Mouse (Mus musculus) thymus, adult 2 months (tissue): ENCODE measurements around the gene Dst. TPM values are rescaled to one million over a fixed set of nuclear protein-coding genes. Genes with fewer than 3 reads are reported as not detected.
A peak's percentile ranks its signal among the peaks of the same experiment; 100 is the strongest.

Experiments used
- DNase-seq: peaks from one replicate; pipeline ENCODE4 v3.0.0; 2021
- H3K27ac ChIP-seq: fragments of 200-500 bp; 2 replicates; pipeline ENCODE4 v1.5.1; 2012; ENCODE audit warnings: low read length, control low read depth; ENCODE audit not compliant: control insufficient read depth, insufficient read depth
- H3K27me3 ChIP-seq: fragments of 200-500 bp; 2 replicates; pipeline ENCODE4 v1.6.1; 2012; ENCODE audit warnings: mild to moderate bottlenecking, low read length, moderate library complexity, mixed read lengths; ENCODE audit not compliant: control insufficient read depth, insufficient read depth
- H3K36me3 ChIP-seq: fragments of 200-500 bp; 2 replicates; pipeline ENCODE4 v1.6.1; 2012; ENCODE audit warnings: mild to moderate bottlenecking, low read length, moderate library complexity; ENCODE audit not compliant: control insufficient read depth, insufficient read depth
- H3K4me1 ChIP-seq: fragments of 200-500 bp; replicated peaks from 2 replicates; pipeline ENCODE4 v1.6.1; 2012; ENCODE audit warnings: low read length; ENCODE audit not compliant: control insufficient read depth, insufficient read depth
- H3K4me3 ChIP-seq: fragments of 200-500 bp; 2 replicates; pipeline ENCODE4 v1.5.1; 2012; ENCODE audit warnings: mild to moderate bottlenecking, low read length, control low read depth, moderate library complexity; ENCODE audit not compliant: control insufficient read depth, insufficient read depth
- CTCF ChIP-seq: fragments of 200-500 bp; IDR thresholded peaks from 2 replicates; pipeline ENCODE4 v1.5.1; 2012; ENCODE audit warnings: mild to moderate bottlenecking, control low read depth, low read length, moderate library complexity, borderline replicate concordance; ENCODE audit not compliant: control insufficient read depth, poor library complexity, insufficient read depth; ENCODE audit errors: extremely low read depth
- POLR2A ChIP-seq: fragments of 200-500 bp; IDR thresholded peaks from 2 replicates; pipeline ENCODE4 v1.6.1; 2012; ENCODE audit warnings: mild to moderate bottlenecking, low read length, control low read depth, moderate library complexity; ENCODE audit not compliant: control insufficient read depth, poor library complexity, insufficient read depth; ENCODE audit errors: extremely low read depth
- WGBS: fragments of 180-500 bp; shearing (Covaris S2); methylation state at CpG from one replicate; pipeline ENCODE4 v1.1.7; 2018; 5-methylcytosine and 5-hydroxymethylcytosine counted together
- polyA plus RNA-seq: library from polyadenylated mRNA; depleted of rRNA; stranded (reverse); fragments of >200 nt; gene quantifications from 2 replicates; pipeline ENCODE4 v1.2.3, GENCODE M21; 2012

The Dst gene
- polyA plus RNA-seq, 1 experiment: 24.2 TPM

DNA sequence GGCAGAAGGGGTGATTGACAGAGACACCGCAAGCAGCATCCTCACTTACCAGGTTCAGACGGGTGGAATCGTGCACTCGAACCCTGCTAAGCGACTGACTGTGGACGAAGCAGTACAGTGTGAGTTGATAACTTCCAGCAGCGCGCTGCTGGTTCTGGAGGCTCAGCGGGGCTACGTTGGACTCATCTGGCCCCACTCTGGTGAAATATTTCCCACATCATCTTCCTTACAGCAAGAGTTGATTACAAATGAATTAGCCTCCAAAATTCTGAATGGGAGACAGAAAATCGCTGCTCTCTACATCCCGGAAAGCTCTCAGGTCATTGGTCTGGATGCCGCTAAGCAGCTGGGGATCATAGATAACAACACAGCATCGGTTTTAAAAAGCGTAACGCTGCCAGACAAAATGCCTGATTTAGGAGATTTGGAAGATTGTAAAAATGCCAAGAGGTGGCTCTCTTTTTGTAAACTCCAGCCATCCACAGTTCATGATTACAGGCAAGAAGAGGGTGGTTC, 280.8 kb downstream of the Dst start:
- 95% methylated on average over 16 of the region's 16 CpGs for WGBS
- H3K4me1 ChIP-seq: peaks cover 6% of the 10 kb centered on the region
- H3K4me3 ChIP-seq: no peak overlapping the region
- TF ChIP-seq POLR2A (no peak), CTCF (no peak)
- no peaks in the 10 kb centered on the region for H3K36me3 ChIP-seq
- DNase-seq: no peak
- H3K27me3 ChIP-seq: no peaks in the 10 kb centered on the region
- H3K27ac ChIP-seq: no peak overlapping the region

DNA sequence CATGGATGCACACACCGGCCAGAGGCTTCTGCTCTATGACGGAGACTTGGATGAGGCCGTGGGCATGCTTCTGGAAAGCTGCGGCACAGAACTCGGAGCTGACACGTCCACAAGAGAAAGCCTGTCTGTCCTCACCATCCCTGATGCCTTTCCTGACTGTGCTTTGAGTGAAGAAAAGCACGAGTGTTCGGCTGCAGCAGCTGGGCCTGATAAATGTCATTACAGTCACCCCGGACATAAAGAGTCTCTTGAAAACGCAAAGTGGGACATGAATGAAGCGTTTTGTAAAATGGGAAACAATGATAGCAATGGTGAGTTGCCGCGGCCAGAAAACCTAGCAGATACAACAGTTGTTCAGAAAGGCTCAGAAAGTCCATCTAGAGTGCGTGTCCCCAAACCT, 281.3 kb downstream of the Dst start:
- no peaks in the 10 kb centered on the region for H3K27me3 ChIP-seq
- no peak overlapping the region for H3K4me3 ChIP-seq
- 96% methylated on average over 14 of the region's 14 CpGs for WGBS
- H3K36me3 ChIP-seq: no peaks in the 10 kb centered on the region
- no peak overlapping the region for H3K27ac ChIP-seq
- H3K4me1 ChIP-seq: peaks cover 6% of the 10 kb centered on the region
- TF ChIP-seq POLR2A (no peak), CTCF (no peak)
- DNase-seq: no peak

DNA sequence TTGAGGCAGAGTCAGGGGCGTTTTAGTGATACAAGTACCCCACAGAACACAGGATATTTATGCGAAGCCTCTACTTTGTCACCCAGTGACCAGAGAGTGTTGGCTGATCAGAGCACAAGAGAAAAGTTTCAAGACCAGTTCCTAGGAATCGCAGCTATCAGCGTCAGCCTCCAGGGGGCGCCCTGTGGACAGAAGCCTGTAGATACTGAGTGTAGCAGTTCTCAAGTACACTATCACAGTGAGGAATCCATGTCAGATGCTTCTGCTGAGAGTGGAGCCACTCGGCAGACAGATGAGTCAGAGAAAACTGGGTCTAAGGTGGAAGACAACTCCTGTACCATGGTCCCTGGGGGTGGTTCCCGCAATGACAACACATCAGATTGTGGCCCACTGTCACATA, 281.9 kb downstream of the Dst start:
- Histone ChIP-seq H3K27ac (no peak overlapping the region), H3K4me3 (no peak overlapping the region), H3K27me3 (no peaks in the 10 kb centered on the region), H3K4me1 (peaks cover 6% of the 10 kb centered on the region), H3K36me3 (no peaks in the 10 kb centered on the region)
- peak; percentile 54 for DNase-seq
- TF ChIP-seq POLR2A: no peak
- peak; percentile 22; the same call in 1 of the 2 replicates for TF ChIP-seq CTCF
- WGBS: 75% methylated on average over 7 of the region's 7 CpGs

DNA sequence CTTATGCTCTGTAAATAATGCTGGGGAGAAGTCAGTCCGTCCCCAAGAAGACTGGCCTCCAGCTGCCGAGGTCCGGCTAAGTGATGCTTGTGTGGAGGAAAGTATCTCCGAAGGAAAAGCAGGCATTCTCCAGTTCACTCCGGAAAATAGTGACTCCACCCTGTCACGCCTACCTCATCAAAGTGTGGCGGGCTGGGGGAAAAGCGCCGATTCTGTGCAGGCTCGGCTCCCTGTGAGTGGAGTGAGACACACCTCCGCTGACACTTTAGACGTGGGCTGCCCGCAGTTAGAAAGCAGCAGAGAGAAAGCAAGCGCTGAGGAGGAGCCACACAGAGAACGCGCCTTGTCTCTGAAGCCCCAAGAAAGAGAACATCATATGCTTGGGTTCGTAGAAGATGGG, 284.1 kb downstream of the Dst start:
- no peak overlapping the region for H3K27ac ChIP-seq
- H3K4me1 ChIP-seq: peaks cover 6% of the 10 kb centered on the region
- DNase-seq: no peak
- H3K4me3 ChIP-seq: no peak overlapping the region
- H3K27me3 ChIP-seq: no peaks in the 10 kb centered on the region
- 93% methylated on average over 17 of the region's 17 CpGs for WGBS
- no peaks in the 10 kb centered on the region for H3K36me3 ChIP-seq
- TF ChIP-seq CTCF (no peak), POLR2A (no peak)

DNA sequence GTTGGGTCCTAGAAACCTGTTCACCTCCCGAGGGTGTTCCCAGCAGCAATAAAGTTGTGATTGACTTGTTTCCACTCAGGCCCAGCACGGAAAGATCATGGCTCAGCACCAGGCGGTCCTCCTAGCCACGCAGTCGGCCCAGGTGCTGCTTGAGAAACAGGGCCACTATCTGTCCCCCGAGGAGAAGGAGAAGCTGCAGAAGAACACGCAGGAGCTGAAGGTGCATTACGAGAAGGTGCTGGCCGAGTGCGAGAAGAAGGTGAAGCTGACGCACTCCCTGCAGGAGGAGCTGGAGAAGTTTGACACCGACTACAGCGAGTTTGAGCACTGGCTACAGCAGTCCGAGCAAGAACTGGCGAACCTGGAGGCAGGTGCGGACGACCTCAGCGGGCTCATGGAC, 292.8 kb downstream of the Dst start:
- no peak for TF ChIP-seq CTCF
- TF ChIP-seq POLR2A: no peak
- Histone ChIP-seq H3K4me1 (no peaks in the 10 kb centered on the region), H3K4me3 (no peak overlapping the region), H3K36me3 (no peaks in the 10 kb centered on the region), H3K27me3 (no peaks in the 10 kb centered on the region), H3K27ac (no peak overlapping the region)
- 94% methylated on average over 18 of the region's 18 CpGs for WGBS
- no peak for DNase-seq

DNA sequence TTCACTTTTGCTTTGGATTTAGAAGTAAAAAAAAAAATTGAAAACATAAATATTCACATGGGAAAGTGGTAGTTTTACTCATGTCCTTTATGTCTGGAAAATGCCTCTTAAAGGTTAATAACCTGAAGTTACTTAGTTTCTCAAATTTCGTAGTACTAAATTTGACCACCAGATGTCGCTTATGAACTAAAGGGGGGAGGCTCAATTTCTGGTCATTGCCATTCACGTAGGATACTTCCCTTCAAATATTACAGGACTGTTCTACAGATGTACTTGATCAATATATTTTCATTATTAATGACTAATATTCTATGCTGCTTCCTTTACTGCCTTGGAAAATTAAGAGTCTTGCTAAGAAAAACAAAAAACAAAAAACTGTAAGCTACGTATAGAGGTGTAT, 293.5 kb downstream of the Dst start:
- TF ChIP-seq POLR2A: no peak
- no peak for TF ChIP-seq CTCF
- Histone ChIP-seq H3K4me3 (no peak overlapping the region), H3K27me3 (no peaks in the 10 kb centered on the region), H3K4me1 (no peaks in the 10 kb centered on the region), H3K27ac (no peak overlapping the region), H3K36me3 (no peaks in the 10 kb centered on the region)
- DNase-seq: no peak
- WGBS: 36% methylated on average over 4 of the region's 4 CpGs

DNA sequence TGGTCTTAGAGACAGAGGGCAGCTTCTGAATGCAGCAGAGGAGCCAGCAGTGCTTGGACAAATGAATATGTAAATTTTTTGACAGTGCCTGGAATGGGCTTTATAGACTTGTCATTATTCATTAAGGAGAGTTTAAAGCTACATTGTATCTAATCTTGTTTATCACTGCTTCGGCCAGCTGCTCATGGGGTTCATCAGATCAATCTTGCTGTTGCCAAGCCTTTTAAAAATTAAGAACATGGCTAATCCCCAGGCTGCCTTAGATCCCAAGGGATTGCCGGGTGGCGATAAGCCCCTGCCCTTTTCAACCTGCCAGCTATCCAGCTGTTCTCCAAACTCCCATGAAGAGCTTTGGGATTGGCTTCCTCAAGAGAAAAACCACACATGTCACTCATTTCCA, 303.7 kb downstream of the Dst start:
- no peaks in the 10 kb centered on the region for H3K36me3 ChIP-seq
- WGBS: 97% methylated on average over 3 of the region's 3 CpGs
- H3K27me3 ChIP-seq: no peaks in the 10 kb centered on the region
- H3K4me3 ChIP-seq: no peak overlapping the region
- no peak for DNase-seq
- TF ChIP-seq CTCF (no peak), POLR2A (no peak)
- H3K4me1 ChIP-seq: no peaks in the 10 kb centered on the region
- no peak overlapping the region for H3K27ac ChIP-seq
